Mouse (Mus musculus) olfactory bulb, adult 2 months (tissue): ENCODE measurements around the gene Il1rapl1. TPM values are rescaled to one million over a fixed set of nuclear protein-coding genes. Genes with fewer than 3 reads are reported as not detected.

Source experiments
- H3K27ac ChIP-seq: fragments of 200-500 bp; 2 replicates; pipeline ENCODE4 v1.5.1; 2012; ENCODE audit warnings: low read depth, low read length; ENCODE audit not compliant: insufficient read depth
- H3K4me1 ChIP-seq: fragments of 200-500 bp; 2 replicates; pipeline ENCODE4 v1.6.1; 2012; ENCODE audit warnings: low read length; ENCODE audit not compliant: control insufficient read depth, insufficient read depth
- H3K4me3 ChIP-seq: fragments of 200-500 bp; 2 replicates; pipeline ENCODE4 v1.5.1; 2012; ENCODE audit warnings: mild to moderate bottlenecking, low read depth, low read length, moderate library complexity; ENCODE audit not compliant: insufficient read depth
- CTCF ChIP-seq: fragments of 200-500 bp; IDR thresholded peaks from 2 replicates; pipeline ENCODE4 v1.5.1; 2012; ENCODE audit warnings: low read depth, mild to moderate bottlenecking, low read length, moderate library complexity; ENCODE audit not compliant: insufficient read depth
- POLR2A ChIP-seq: fragments of 200-500 bp; IDR thresholded peaks from 2 replicates; pipeline ENCODE4 v1.6.1; 2012; ENCODE audit warnings: mild to moderate bottlenecking, low read depth, low read length, moderate library complexity; ENCODE audit not compliant: insufficient read depth
- WGBS: fragments of 180-500 bp; shearing (Covaris S2); methylation state at CpG from one replicate; pipeline ENCODE4 v1.1.7; 2018; 5-methylcytosine and 5-hydroxymethylcytosine counted together
- polyA plus RNA-seq: library from polyadenylated mRNA; stranded (reverse); fragments of >200 nt; gene quantifications from 2 replicates; pipeline ENCODE4 v1.2.4, GENCODE M21; 2012; ENCODE audit warnings: low replicate concordance; ENCODE audit not compliant: missing spikeins, insufficient read depth, insufficient read length

Il1rapl1 gene
- polyA plus RNA-seq, result not detected in 2 replicates

DNA sequence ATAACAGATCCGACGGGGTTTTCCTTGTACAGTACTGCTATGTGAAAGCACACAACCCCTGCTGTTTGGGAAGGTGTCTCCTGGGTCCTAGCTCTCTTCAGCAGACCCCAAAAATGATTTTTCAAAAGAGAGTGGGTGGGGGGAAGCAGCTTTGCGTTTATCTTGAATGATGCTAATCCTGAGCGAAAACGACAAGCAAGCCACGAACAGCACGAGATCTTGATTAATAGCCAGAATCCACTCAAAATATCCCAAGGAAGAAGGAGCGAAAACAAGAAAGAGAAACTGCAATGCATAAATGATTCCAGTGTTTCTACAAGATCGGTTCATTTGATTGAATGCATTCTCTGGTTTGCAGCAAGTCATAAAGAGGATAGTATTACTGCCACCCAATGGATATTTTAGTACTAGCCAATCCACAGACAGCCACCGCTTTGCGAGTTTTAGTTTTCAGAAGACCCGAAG lies at the start of gene Il1rapl1:
Gene Il1rapl1 (minus strand): TSS at position 37 of the 465 bp plus-strand sequence.
- TF ChIP-seq CTCF, result no peak
- TF ChIP-seq POLR2A, result no peak

DNA sequence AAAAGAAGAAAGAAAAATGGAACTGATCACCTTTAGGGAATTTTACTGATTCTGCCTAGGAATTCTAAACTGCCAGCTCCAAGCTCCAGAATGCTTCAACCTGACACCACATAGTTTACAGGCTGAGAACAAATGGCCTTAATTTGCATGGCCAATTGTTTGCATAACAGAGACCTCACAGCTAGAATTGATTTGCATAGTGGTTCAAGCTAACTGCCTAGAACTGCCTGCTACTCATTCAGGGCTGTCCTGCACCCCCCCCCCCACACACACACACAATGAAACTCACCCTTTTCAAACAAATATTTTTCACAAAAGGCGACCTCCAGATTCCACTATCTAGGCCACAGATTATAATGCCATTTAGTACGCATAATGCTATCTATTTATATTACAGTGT lies 42.6 kb upstream of the Il1rapl1 start:
- H3K27ac ChIP-seq, result no peak overlapping the region
- no peak overlapping the region for H3K4me3 ChIP-seq
- no peaks in the 10 kb centered on the region for H3K4me1 ChIP-seq
- TF ChIP-seq POLR2A, result no peak
- no peak for TF ChIP-seq CTCF
- 63% methylated on average over 2 of the region's 2 CpGs for WGBS

More for the DNA sequence above, at the start of gene Il1rapl1:
- 17% methylated on average over 12 of the region's 12 CpGs for WGBS
- no peaks in the 10 kb centered on the region for H3K4me1 ChIP-seq
- H3K4me3 ChIP-seq, result peak within 1 kb of the TSS; percentile 49
- H3K27ac ChIP-seq, result peak within 1 kb of the TSS; percentile 92

GRCm38 (mm10) chrX:88125612-88126011 lies 10.2 kb upstream of the Il1rapl1 start:
- H3K4me3 ChIP-seq, result no peak overlapping the region
- H3K27ac ChIP-seq, result no peak overlapping the region
- WGBS, result 70% methylated on average over 3 of the region's 3 CpGs
- no peaks in the 10 kb centered on the region for H3K4me1 ChIP-seq
- no peak for TF ChIP-seq CTCF
- no peak for TF ChIP-seq POLR2A

- 65% methylated on average over 3 of the region's 3 CpGs for WGBS
- no peak overlapping the region for H3K4me3 ChIP-seq
- no peaks in the 10 kb centered on the region for H3K4me1 ChIP-seq
- no peak for TF ChIP-seq POLR2A
- no peak for TF ChIP-seq CTCF
- no peak overlapping the region for H3K27ac ChIP-seq
Observed at GRCm38 (mm10) chrX:88120070-88120469, 4.6 kb upstream of the Il1rapl1 start.

DNA sequence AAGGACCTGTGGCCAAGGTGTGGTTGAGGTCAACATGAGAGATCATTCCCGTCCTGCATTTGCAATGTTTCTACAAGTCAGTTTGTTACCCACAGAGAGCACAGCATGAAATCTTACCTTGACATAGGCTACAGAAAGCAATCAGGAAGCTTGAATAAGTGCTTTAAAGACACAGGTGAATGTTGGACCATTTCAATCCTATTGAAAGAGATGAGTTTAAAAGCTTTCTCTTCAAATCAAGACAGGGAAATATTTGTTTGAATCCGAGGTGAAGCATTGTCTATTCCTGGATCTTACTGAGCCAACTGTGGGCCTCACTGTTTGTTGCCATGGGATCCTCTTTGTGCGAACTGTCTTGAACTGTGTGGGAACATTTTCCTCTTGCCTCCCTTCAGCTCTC lies 2.4 kb upstream of the Il1rapl1 start:
- WGBS, result 43% methylated on average over 3 of the region's 3 CpGs
- no peaks in the 10 kb centered on the region for H3K4me1 ChIP-seq
- no peak for TF ChIP-seq CTCF
- no peak for TF ChIP-seq POLR2A
- no peak overlapping the region for H3K4me3 ChIP-seq
- no peak overlapping the region for H3K27ac ChIP-seq

GRCm38 (mm10) chrX:88116326-88116725 lies 881 bp upstream of the Il1rapl1 start:
- TF ChIP-seq CTCF, result no peak
- no peak for TF ChIP-seq POLR2A
- 5% methylated on average over 3 of the region's 3 CpGs for WGBS
- peak overlapping the region; percentile 92 for H3K27ac ChIP-seq
- H3K4me3 ChIP-seq, result peak overlapping the region; percentile 18; the same call in 1 of the 2 replicates
- no peaks in the 10 kb centered on the region for H3K4me1 ChIP-seq

- WGBS, result 28% methylated on average over 6 of the region's 6 CpGs
- peak overlapping the region; percentile 80 for H3K27ac ChIP-seq
- peak overlapping the region; percentile 48 for H3K4me3 ChIP-seq
- TF ChIP-seq POLR2A, result no peak
- no peaks in the 10 kb centered on the region for H3K4me1 ChIP-seq
Observed at GRCm38 (mm10) chrX:88113561-88113960, 1.9 kb downstream of the Il1rapl1 start.

DNA sequence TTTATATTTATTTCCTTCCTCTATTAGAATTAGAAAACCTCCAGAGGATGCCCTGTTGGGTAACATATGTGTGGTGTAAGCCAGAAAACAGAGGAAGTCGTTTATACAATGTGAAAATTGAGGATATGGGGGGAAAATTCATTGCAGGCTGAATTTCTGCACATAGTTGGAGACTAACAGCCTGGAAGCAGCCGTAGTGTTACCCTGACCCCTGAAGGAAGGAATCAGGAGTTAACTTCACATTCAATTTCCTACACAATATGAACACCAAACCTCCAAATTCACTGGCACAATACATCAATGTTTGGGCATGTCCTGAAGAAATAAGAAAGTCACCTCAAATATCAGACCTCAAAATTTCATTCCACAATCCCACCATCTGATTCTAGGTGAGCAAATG lies 3.2 kb downstream of the Il1rapl1 start:
- no peaks in the 10 kb centered on the region for H3K4me1 ChIP-seq
- TF ChIP-seq CTCF (no peak), POLR2A (no peak)
- WGBS, result 25% methylated on average over 2 of the region's 2 CpGs
- no peak overlapping the region for H3K27ac ChIP-seq
- H3K4me3 ChIP-seq, result no peak overlapping the region

DNA sequence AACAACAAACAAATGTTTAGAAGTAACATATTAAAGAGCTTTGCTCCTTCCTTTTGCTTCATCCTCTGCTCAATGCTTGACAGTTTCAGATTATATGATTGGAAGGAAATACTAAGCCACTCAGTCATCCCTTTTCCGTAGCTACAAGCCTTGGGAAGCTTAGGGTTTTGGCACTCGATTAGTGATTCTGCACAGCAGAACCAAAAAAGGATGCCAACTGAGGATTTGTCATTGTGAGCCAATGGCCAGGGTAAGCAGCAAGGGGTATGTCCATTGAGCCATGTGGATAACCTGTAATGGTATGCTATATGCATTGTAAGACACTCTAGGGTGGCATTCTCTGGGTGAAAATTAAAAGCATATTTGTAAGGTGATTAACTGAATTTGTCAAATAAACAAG lies 5.7 kb downstream of the Il1rapl1 start:
- TF ChIP-seq CTCF, result no peak
- TF ChIP-seq POLR2A, result no peak
- H3K4me3 ChIP-seq, result no peak overlapping the region
- H3K27ac ChIP-seq, result no peak overlapping the region
- 36% methylated on average over 2 of the region's 2 CpGs for WGBS
- H3K4me1 ChIP-seq, result no peaks in the 10 kb centered on the region
